Mouse (Mus musculus): ENCODE measurements around the gene 1700003F12Rik.

GRCm38 (mm10) chr2:154574271-154574670, 27.4 kb downstream of the 1700003F12Rik start:
- TF ChIP-seq CTCF (IDR thresholded peaks at IDR 0.05; ENCODE audit: borderline replicate concordance, control insufficient read depth, extremely low read depth, insufficient read depth, low read length, poor library complexity) (no peak), POLR2A (IDR thresholded peaks at IDR 0.05; ENCODE audit: control insufficient read depth, extremely low read depth, insufficient read depth, low read length, poor library complexity) (no peak)
